ENCODE assay signal across 13 mouse cellular contexts in the genomic region with DNA sequence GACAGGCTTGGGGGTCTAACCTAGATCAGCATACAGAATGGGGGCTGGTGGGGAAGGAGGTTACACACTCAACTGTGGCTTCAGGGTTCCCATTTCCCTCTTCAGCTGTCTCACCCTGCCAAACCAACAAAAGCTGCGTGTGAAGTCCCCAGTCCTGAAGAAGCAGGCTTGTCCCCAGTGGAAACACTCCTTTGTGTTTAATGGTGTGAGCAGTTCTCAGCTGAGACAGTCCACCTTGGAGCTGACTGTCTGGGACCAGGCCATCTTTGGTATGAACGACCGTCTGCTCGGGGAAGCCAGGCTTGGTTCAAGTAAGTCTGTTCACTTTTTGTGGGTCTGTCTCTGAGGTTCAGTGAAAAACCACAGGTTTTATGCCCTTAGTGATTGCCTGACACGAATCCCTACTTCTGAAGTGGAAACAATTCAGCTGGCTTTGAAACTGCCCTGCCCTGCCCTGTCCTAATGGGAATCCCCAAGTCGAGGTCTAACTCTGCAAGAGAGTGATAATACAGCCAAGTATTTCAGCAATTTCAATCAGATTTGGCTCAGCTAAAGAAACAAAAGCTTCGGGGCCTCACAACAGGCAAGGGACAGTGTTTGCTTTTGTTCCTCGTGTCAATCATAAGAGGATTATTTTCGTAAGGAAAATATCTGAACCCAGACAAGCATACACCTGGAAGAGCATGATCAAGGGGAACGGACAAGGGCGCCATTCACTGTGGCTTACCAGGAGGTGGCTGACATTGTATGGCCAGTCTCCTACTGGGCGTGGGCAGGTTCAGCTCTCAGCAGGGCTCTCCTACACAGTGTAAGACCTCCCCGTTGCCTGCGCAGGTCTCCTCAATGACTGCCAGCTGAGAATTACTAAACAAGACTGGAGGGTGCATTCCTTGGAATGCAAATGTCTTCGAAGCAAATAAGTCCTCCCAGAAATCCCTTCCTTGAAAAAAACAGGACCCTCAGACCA. TPM values are rescaled to one million over a fixed set of nuclear protein-coding genes. Genes with fewer than 3 reads are reported as not detected.
DNase-seq lines count a peak whose midpoint lies in the region; ATAC-seq and TF ChIP-seq lines count a peak whose summit lies in the region.
"Had no signal": no experiment of that assay in that cellular context is flagged by ENCODE, and none has a peak within 500 bp of the region (broad histone marks: within the 10 kb centered on the region; RNA-seq: fewer than 3 reads in every experiment).

No protein-coding gene starts in this region.

- peaks cover 58% of the 10 kb centered on the region for H3K4me1 ChIP-seq in hindbrain, embryonic 10.5 days (replicated peaks)
- H3K4me1 ChIP-seq in hindbrain, postnatal 0 days (ENCODE audit: insufficient read depth, low read length) = peaks cover 1% of the 10 kb centered on the region
- peaks cover 15% of the 10 kb centered on the region for H3K4me1 ChIP-seq in forebrain, embryonic 15.5 days
- H3K4me1 ChIP-seq in stomach, embryonic 16.5 days (ENCODE audit: control insufficient read depth, insufficient read depth, low read length) = peaks cover 9% of the 10 kb centered on the region

- no peak overlapping the region for H3K4me3 ChIP-seq in hindbrain, embryonic 10.5 days
- H3K4me3 ChIP-seq in hindbrain, postnatal 0 days (ENCODE audit: low read length) = no peak overlapping the region
- H3K4me3 ChIP-seq in forebrain, embryonic 15.5 days = no peak overlapping the region
- no peak overlapping the region for H3K4me3 ChIP-seq in stomach, embryonic 16.5 days (replicated peaks; ENCODE audit: low read length)
- H3K4me3 ChIP-seq: heart, embryonic 12.5 days had no signal

- DNase-seq in hindbrain, embryonic 10.5 days (ENCODE audit: low spot score) = peak; percentile 40
- DNase-seq in hindbrain, postnatal 0 days (ENCODE audit: low spot score) = no peak
- DNase-seq in ovary, postnatal 36 days (ENCODE audit: low spot score) = peak; percentile 9
- DNase-seq in ovary, adult 18-20 months (ENCODE audit: low spot score) = no peak
- DNase-seq in right cerebral cortex, postnatal 36 days (ENCODE audit: low spot score in 2 of 2) = no peak
- no peak for DNase-seq in heart, adult 9 months (ENCODE audit: low spot score in 2 of 2)
- DNase-seq: adrenal gland, postnatal 10 days; layer of hippocampus, adult 9-11 months; thymus, postnatal 4 days had no signal

- ATAC-seq in hindbrain, postnatal 0 days = no peak; the same call in 1 of the 2 replicates
- no peak for ATAC-seq in forebrain, embryonic 15.5 days (replicated peaks)
- peak; percentile 41; the same call in 1 of the 2 replicates for ATAC-seq in stomach, embryonic 16.5 days (ENCODE audit: insufficient read depth, low FRiP score)

- H3K36me3 ChIP-seq in hindbrain, embryonic 10.5 days = peaks cover 34% of the 10 kb centered on the region
- H3K36me3 ChIP-seq in hindbrain, postnatal 0 days (ENCODE audit: insufficient read depth, low read length) = no peaks in the 10 kb centered on the region
- 0 out of 2 replicates have a peak, but pooled peaks cover 8% of the 10 kb centered on the region for H3K36me3 ChIP-seq in forebrain, embryonic 15.5 days
- 0 out of 2 replicates have a peak, but pooled peaks cover 5% of the 10 kb centered on the region for H3K36me3 ChIP-seq in stomach, embryonic 16.5 days (ENCODE audit: control insufficient read depth, insufficient read depth, low read length)

- TF ChIP-seq CTCF in hindbrain, postnatal 0 days (IDR thresholded peaks at IDR 0.05; ENCODE audit: low read depth) = no peak

- H3K4me2 ChIP-seq in hindbrain, postnatal 0 days (ENCODE audit: low read depth, low read length) = no peak overlapping the region
- no peak overlapping the region for H3K4me2 ChIP-seq in forebrain, embryonic 15.5 days (replicated peaks)
- no peak overlapping the region for H3K4me2 ChIP-seq in stomach, embryonic 16.5 days (ENCODE audit: low read depth, low read length)
- H3K4me2 ChIP-seq: heart, embryonic 12.5 days had no signal

- peak overlapping the region; percentile 57 for H3K27ac ChIP-seq in hindbrain, embryonic 10.5 days
- H3K27ac ChIP-seq in hindbrain, postnatal 0 days = no peak overlapping the region
- H3K27ac ChIP-seq in forebrain, embryonic 15.5 days (replicated peaks) = 0 out of 2 replicates have a peak overlapping the region, but pooled peaks have one; percentile 9
- H3K27ac ChIP-seq in stomach, embryonic 16.5 days (ENCODE audit: low read length) = peak overlapping the region; percentile 1; the same call in 1 of the 2 replicates
- H3K27ac ChIP-seq: macrophage had no signal

- no peak overlapping the region for H3K9ac ChIP-seq in hindbrain, postnatal 0 days (replicated peaks; ENCODE audit: low read length)
- no peak overlapping the region for H3K9ac ChIP-seq in forebrain, embryonic 15.5 days (replicated peaks)
- H3K9ac ChIP-seq in stomach, embryonic 16.5 days (ENCODE audit: low read length) = no peak overlapping the region
- H3K9ac ChIP-seq: heart, embryonic 12.5 days had no signal

- no peaks in the 10 kb centered on the region for H3K27me3 ChIP-seq in hindbrain, embryonic 10.5 days (ENCODE audit: insufficient read depth, poor library complexity, severe bottlenecking)
- H3K27me3 ChIP-seq in hindbrain, postnatal 0 days (ENCODE audit: insufficient read depth, low read length) = no peaks in the 10 kb centered on the region
- H3K27me3 ChIP-seq in forebrain, embryonic 15.5 days = no peaks in the 10 kb centered on the region
- no peaks in the 10 kb centered on the region for H3K27me3 ChIP-seq in stomach, embryonic 16.5 days (ENCODE audit: control insufficient read depth, insufficient read depth, low read length)
- H3K27me3 ChIP-seq: heart, embryonic 12.5 days had no signal

- H3K9me3 ChIP-seq in hindbrain, embryonic 10.5 days = no peaks in the 10 kb centered on the region
- H3K9me3 ChIP-seq in hindbrain, postnatal 0 days (ENCODE audit: low read length) = no peaks in the 10 kb centered on the region
- no peaks in the 10 kb centered on the region for H3K9me3 ChIP-seq in forebrain, embryonic 15.5 days
- H3K9me3 ChIP-seq in stomach, embryonic 16.5 days (replicated peaks; ENCODE audit: control insufficient read depth, low read length) = no peaks in the 10 kb centered on the region
- H3K9me3 ChIP-seq: heart, embryonic 12.5 days had no signal

- 32% methylated on average over 15 of the region's 15 CpGs for WGBS in hindbrain, embryonic 10.5 days
- WGBS in hindbrain, postnatal 0 days = 31% methylated on average over 15 of the region's 15 CpGs
- 16% methylated on average over 15 of the region's 15 CpGs for WGBS in forebrain, embryonic 15.5 days
- 48% methylated on average over 15 of the region's 15 CpGs for WGBS in stomach, embryonic 16.5 days

RNA-seq across cellular contexts. Expression of gene Ezr, which starts 46.0 kb away (rescaled TPM):
- polyA plus RNA-seq in hindbrain, embryonic 10.5 days (2016; fragmentation: Nextera tagmentation; extraction: Ambion mirVana) = 85.2 and 99.4 TPM in 2 replicates
- 44.7 and 52.6 TPM in 2 replicates for total RNA-seq in hindbrain, postnatal 0 days (2014; rRNA removed)
- polyA plus RNA-seq in hindbrain, postnatal 0 days (2015; fragmentation: Nextera tagmentation; extraction: Ambion mirVana) = 62.4 and 72.7 TPM in 2 replicates
- polyA plus RNA-seq in forebrain, embryonic 15.5 days (2015; fragmentation: Nextera tagmentation; extraction: Ambion mirVana) = 112 and 125 TPM in 2 replicates
- polyA plus RNA-seq in stomach, embryonic 16.5 days (2015; fragmentation: Nextera tagmentation; extraction: Ambion mirVana) = 266 and 335 TPM in 2 replicates

Comparison
In these comparisons a context has a peak if more than half of its experiments do, and no peak if none do; other contexts are left out.
1. DNase-seq: peak in hindbrain, embryonic 10.5 days (single experiment) and ovary, postnatal 36 days (single experiment); none in hindbrain, postnatal 0 days (single experiment), ovary, adult 18-20 months (single experiment), right cerebral cortex, postnatal 36 days (0 of 2) and heart, adult 9 months (0 of 2).